Mouse (Mus musculus) midbrain, embryonic 11.5 days (tissue): ENCODE data around the gene Rbfox1. TPM values are rescaled to one million over a fixed set of nuclear protein-coding genes. Genes with fewer than 3 reads are reported as not detected.

ENCODE experiments used
- ATAC-seq: fragments of 200-750 bp; cut with Nextera tagmentation; 2 replicates; pipeline ENCODE4 v1.8.0; 2017; ENCODE audit warnings: moderate TSS enrichment, moderate library complexity; ENCODE audit not compliant: low FRiP score
- DNase-seq: peaks from one replicate; pipeline ENCODE4 v3.0.0; 2015; ENCODE audit warnings: low spot score; ENCODE audit errors: missing footprints
- H3K27ac ChIP-seq: fragments of 300-500 bp; sonication (generic); 2 replicates; pipeline ENCODE4 v1.5.1; 2014; ENCODE audit warnings: low read depth, low read length
- H3K27me3 ChIP-seq: fragments of 300-500 bp; sonication (generic); 2 replicates; pipeline ENCODE4 v1.6.1; 2014; ENCODE audit warnings: mild to moderate bottlenecking, low read length, moderate library complexity, mixed read lengths; ENCODE audit not compliant: control insufficient read depth, insufficient read depth
- H3K36me3 ChIP-seq: fragments of 300-500 bp; sonication (generic); 2 replicates; pipeline ENCODE4 v1.6.1; 2014; ENCODE audit warnings: mild to moderate bottlenecking, low read length, moderate library complexity, mixed read lengths; ENCODE audit not compliant: control insufficient read depth, insufficient read depth
- H3K4me1 ChIP-seq: fragments of 300-500 bp; sonication (generic); 2 replicates; pipeline ENCODE4 v1.6.1; 2014; ENCODE audit warnings: low read length; ENCODE audit not compliant: control insufficient read depth, insufficient read depth
- H3K4me2 ChIP-seq: fragments of 300-500 bp; sonication (generic); 2 replicates; pipeline ENCODE4 v1.6.1; 2014; ENCODE audit warnings: mild to moderate bottlenecking, moderate library complexity
- H3K4me3 ChIP-seq: fragments of 300-500 bp; sonication (generic); 2 replicates; pipeline ENCODE4 v1.5.1; 2014; ENCODE audit warnings: low read depth, low read length
- H3K9ac ChIP-seq: fragments of 300-500 bp; sonication (generic); 2 replicates; pipeline ENCODE4 v1.6.1; 2014; ENCODE audit warnings: low read length
- H3K9me3 ChIP-seq: fragments of 300-500 bp; sonication (generic); 2 replicates; pipeline ENCODE4 v1.6.1; 2016; ENCODE audit warnings: low read length; ENCODE audit not compliant: control insufficient read depth
- WGBS: fragments of 180-500 bp; shearing (Covaris S2); extraction: QIAGEN DNeasy Blood & Tissue Kit; methylation state at CpG from one replicate; pipeline ENCODE4 v1.1.7; 2014; 5-methylcytosine and 5-hydroxymethylcytosine counted together
- polyA plus RNA-seq: library from polyadenylated mRNA; unstranded; fragments of >200 nt; fragmentation: Nextera tagmentation; extraction: Ambion mirVana; gene quantifications from 2 replicates; pipeline ENCODE4 v1.2.1, GENCODE M21; 2014

Rbfox1 gene
- polyA plus RNA-seq, 1 experiment from 2014 or later: 6.1 TPM

GRCm38 (mm10) chr16:6835051-6835450 lies 949.9 kb downstream of the Rbfox1 start:
- H3K4me3 ChIP-seq: no peak overlapping the region
- H3K9me3 ChIP-seq: no peaks in the 10 kb centered on the region
- H3K27ac ChIP-seq: no peak overlapping the region
- 63% methylated on average over 5 of the region's 5 CpGs for WGBS
- no peaks in the 10 kb centered on the region for H3K4me1 ChIP-seq
- H3K27me3 ChIP-seq: no peaks in the 10 kb centered on the region
- no peak for DNase-seq
- no peak overlapping the region for H3K9ac ChIP-seq
- no peak overlapping the region for H3K4me2 ChIP-seq
- ATAC-seq: no peak
- H3K36me3 ChIP-seq: no peaks in the 10 kb centered on the region

GRCm38 (mm10) chr16:6839299-6839995 lies 954.3 kb downstream of the Rbfox1 start:
- H3K4me1 ChIP-seq: peaks cover 10% of the 10 kb centered on the region; the same call in 1 of the 2 replicates
- 40% methylated on average over 15 of the region's 15 CpGs for WGBS
- no peaks in the 10 kb centered on the region for H3K27me3 ChIP-seq
- ATAC-seq (peak; percentile 92), DNase-seq (peak; percentile 90)
- H3K4me3 ChIP-seq: no peak overlapping the region
- no peak overlapping the region for H3K9ac ChIP-seq
- no peaks in the 10 kb centered on the region for H3K9me3 ChIP-seq
- H3K27ac ChIP-seq: no peak overlapping the region
- no peak overlapping the region for H3K4me2 ChIP-seq
- H3K36me3 ChIP-seq: no peaks in the 10 kb centered on the region

GRCm38 (mm10) chr16:6840007-6840406 lies 954.9 kb downstream of the Rbfox1 start:
- H3K9me3 ChIP-seq: no peaks in the 10 kb centered on the region
- H3K4me2 ChIP-seq: no peak overlapping the region
- no peaks in the 10 kb centered on the region for H3K36me3 ChIP-seq
- 72% methylated on average over 3 of the region's 3 CpGs for WGBS
- no peak overlapping the region for H3K4me3 ChIP-seq
- ATAC-seq (peak; percentile 54; the same call in 1 of the 2 replicates), DNase-seq (no peak)
- no peaks in the 10 kb centered on the region for H3K27me3 ChIP-seq
- peaks cover 10% of the 10 kb centered on the region; the same call in 1 of the 2 replicates for H3K4me1 ChIP-seq
- no peak overlapping the region for H3K27ac ChIP-seq
- H3K9ac ChIP-seq: no peak overlapping the region

GRCm38 (mm10) chr16:6840461-6840860 lies 955.3 kb downstream of the Rbfox1 start:
- no peak overlapping the region for H3K9ac ChIP-seq
- H3K4me1 ChIP-seq: peaks cover 10% of the 10 kb centered on the region; the same call in 1 of the 2 replicates
- WGBS: 70% methylated on average over 7 of the region's 7 CpGs
- DNase-seq (peak; percentile 82), ATAC-seq (no peak)
- no peaks in the 10 kb centered on the region for H3K9me3 ChIP-seq
- H3K4me2 ChIP-seq: no peak overlapping the region
- H3K27ac ChIP-seq: no peak overlapping the region
- H3K27me3 ChIP-seq: no peaks in the 10 kb centered on the region
- no peaks in the 10 kb centered on the region for H3K36me3 ChIP-seq
- no peak overlapping the region for H3K4me3 ChIP-seq

GRCm38 (mm10) chr16:6842066-6842785 lies 957.1 kb downstream of the Rbfox1 start:
- DNase-seq: peak; percentile 85
- Histone ChIP-seq H3K9me3 (no peaks in the 10 kb centered on the region), H3K36me3 (no peaks in the 10 kb centered on the region), H3K27ac (no peak overlapping the region), H3K9ac (no peak overlapping the region), H3K4me1 (peaks cover 10% of the 10 kb centered on the region; the same call in 1 of the 2 replicates), H3K27me3 (no peaks in the 10 kb centered on the region), H3K4me3 (no peak overlapping the region), H3K4me2 (no peak overlapping the region)
- ATAC-seq: no peak
- 20% methylated on average over 8 of the region's 8 CpGs for WGBS

- H3K4me1 ChIP-seq: peaks cover 10% of the 10 kb centered on the region; the same call in 1 of the 2 replicates
- WGBS: 76% methylated on average over 4 of the region's 4 CpGs
- no peaks in the 10 kb centered on the region for H3K36me3 ChIP-seq
- no peak overlapping the region for H3K4me3 ChIP-seq
- no peak overlapping the region for H3K27ac ChIP-seq
- DNase-seq (no peak), ATAC-seq (no peak)
- no peaks in the 10 kb centered on the region for H3K27me3 ChIP-seq
- H3K9ac ChIP-seq: no peak overlapping the region
- H3K9me3 ChIP-seq: no peaks in the 10 kb centered on the region
- no peak overlapping the region for H3K4me2 ChIP-seq
Measured at GRCm38 (mm10) chr16:6844659-6845058, 959.5 kb downstream of the Rbfox1 start.

- Histone ChIP-seq H3K4me2 (no peak overlapping the region), H3K36me3 (no peaks in the 10 kb centered on the region), H3K4me1 (no peaks in the 10 kb centered on the region), H3K27me3 (no peaks in the 10 kb centered on the region), H3K9me3 (no peaks in the 10 kb centered on the region), H3K27ac (no peak overlapping the region), H3K9ac (no peak overlapping the region), H3K4me3 (no peak overlapping the region)
- no peak for DNase-seq
- ATAC-seq: peak; percentile 66
- WGBS: 14% methylated on average over 9 of the region's 9 CpGs
Measured at GRCm38 (mm10) chr16:6851393-6851792, 966.2 kb downstream of the Rbfox1 start.

- no peak overlapping the region for H3K9ac ChIP-seq
- H3K4me1 ChIP-seq: no peaks in the 10 kb centered on the region
- DNase-seq (no peak), ATAC-seq (no peak)
- no peaks in the 10 kb centered on the region for H3K27me3 ChIP-seq
- WGBS: 49% methylated on average over 2 of the region's 2 CpGs
- H3K27ac ChIP-seq: no peak overlapping the region
- H3K36me3 ChIP-seq: no peaks in the 10 kb centered on the region
- no peaks in the 10 kb centered on the region for H3K9me3 ChIP-seq
- no peak overlapping the region for H3K4me3 ChIP-seq
- H3K4me2 ChIP-seq: no peak overlapping the region
Measured at GRCm38 (mm10) chr16:6853796-6854195, 968.6 kb downstream of the Rbfox1 start.

- H3K4me2 ChIP-seq: no peak overlapping the region
- H3K36me3 ChIP-seq: no peaks in the 10 kb centered on the region
- H3K4me3 ChIP-seq: no peak overlapping the region
- WGBS: 92% methylated on average over 2 of the region's 2 CpGs
- H3K4me1 ChIP-seq: no peaks in the 10 kb centered on the region
- H3K9me3 ChIP-seq: no peaks in the 10 kb centered on the region
- H3K27me3 ChIP-seq: no peaks in the 10 kb centered on the region
- DNase-seq (no peak), ATAC-seq (no peak)
- H3K27ac ChIP-seq: no peak overlapping the region
- H3K9ac ChIP-seq: no peak overlapping the region
Measured at GRCm38 (mm10) chr16:6861656-6862055, 976.5 kb downstream of the Rbfox1 start.
